Mouse (Mus musculus): Measurements from ENCODE around the gene Ccdc181.

- no peak for TF ChIP-seq TCF12 (IDR thresholded peaks at IDR 0.05; ENCODE audit: low read depth, low read length)
- no peak for TF ChIP-seq CTCF (conservative IDR thresholded peaks at IDR 0.05 in 1 of 2, IDR thresholded peaks at IDR 0.05 in 1 of 2; ENCODE audit: low read depth in 2 of 2, low read length in 2 of 2)
- no peak for TF ChIP-seq TBP (conservative IDR thresholded peaks at IDR 0.05; ENCODE audit: low read depth, low read length)
- TF ChIP-seq ZC3H11A (IDR thresholded peaks at IDR 0.05; ENCODE audit: low read depth, low read length): no peak
- no peak for TF ChIP-seq MAFK (IDR thresholded peaks at IDR 0.05; ENCODE audit: insufficient replicate concordance, low read length)
- no peak for TF ChIP-seq POLR2A (IDR thresholded peaks at IDR 0.05; ENCODE audit: low read depth, low read length)
- no peak for TF ChIP-seq MYC (IDR thresholded peaks at IDR 0.05; ENCODE audit: low read depth, low read length)
- no peak for TF ChIP-seq HCFC1 (IDR thresholded peaks at IDR 0.05; ENCODE audit: low read depth, low read length)
These were observed 15.0 kb upstream of the Ccdc181 start for GRCm38 (mm10) chr1:164260171-164261028.

All from CH12.LX (cell line).